Mouse (Mus musculus): ENCODE data around the gene Tmtc2.
A peak's percentile ranks its signal among the peaks of the same experiment; 100 is the strongest.

Gene Tmtc2

GRCm38 (mm10) chr10:105189746-105190145 lies 384.5 kb downstream of the Tmtc2 start:
- DNase-seq (ENCODE audit: extremely low read depth, low read depth) = no peak

GRCm38 (mm10) chr10:105186636-105187035 lies 387.6 kb downstream of the Tmtc2 start:
- DNase-seq (ENCODE audit: extremely low read depth, low read depth) = peak; percentile 39

- DNase-seq (ENCODE audit: extremely low read depth, low read depth) = no peak
Observed at GRCm38 (mm10) chr10:105168443-105169102, 405.7 kb downstream of the Tmtc2 start.

- DNase-seq (ENCODE audit: extremely low read depth, low read depth) = no peak
Observed at GRCm38 (mm10) chr10:105165291-105165690, 409.0 kb downstream of the Tmtc2 start.

GRCm38 (mm10) chr10:105153789-105154188 lies 420.5 kb downstream of the Tmtc2 start:
- DNase-seq (ENCODE audit: extremely low read depth, low read depth) = no peak

GRCm38 (mm10) chr10:105144382-105144781 lies 429.9 kb downstream of the Tmtc2 start:
- no peak for DNase-seq (ENCODE audit: extremely low read depth, low read depth)

GRCm38 (mm10) chr10:105142201-105142600 lies 432.1 kb downstream of the Tmtc2 start:
- no peak for DNase-seq (ENCODE audit: extremely low read depth, low read depth)
